Mouse (Mus musculus): Measurements from ENCODE around the gene Gm49405. TPM values are rescaled to one million over a fixed set of nuclear protein-coding genes. Genes with fewer than 3 reads are reported as not detected.
A peak's percentile ranks its signal among the peaks of the same experiment; 100 is the strongest.
"Not testable (repeated sequence)": the region's sequence is repeated elsewhere in the genome, so short reads cannot be mapped to it uniquely, and the experiment has no call there.

Gm49405 gene
- polyA plus RNA-seq, 1 experiment from 2014 or later: 2.5 TPM

DNA sequence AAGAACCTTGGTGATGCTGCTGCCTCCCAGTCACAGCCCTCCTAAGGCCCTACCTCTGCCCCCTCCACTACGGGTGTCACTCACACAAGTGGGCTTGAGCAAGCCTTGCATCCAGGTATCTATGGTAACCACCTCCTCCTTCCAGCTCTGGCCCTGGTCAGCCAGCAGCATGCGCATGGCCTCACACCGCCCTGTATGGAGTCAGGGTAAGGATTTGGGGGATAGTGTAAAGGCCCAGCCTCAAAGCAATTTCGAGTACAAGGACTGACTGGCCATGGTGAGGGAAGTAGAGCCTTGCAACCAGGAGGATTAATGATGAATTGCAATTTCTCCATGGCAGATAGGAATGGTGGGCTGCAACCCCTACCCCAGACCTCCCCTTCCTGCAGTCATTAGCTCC, 41.1 kb downstream of the Gm49405 start:
- not testable (repeated sequence) for H3K27me3 ChIP-seq (ENCODE audit: control insufficient read depth, insufficient read depth, low read length); H3K9ac ChIP-seq (ENCODE audit: low read depth, low read length); H3K4me3 ChIP-seq (ENCODE audit: low read depth, low read length); H3K4me2 ChIP-seq; H3K4me1 ChIP-seq (ENCODE audit: control insufficient read depth, insufficient read depth, low read length); H3K36me3 ChIP-seq (ENCODE audit: control insufficient read depth, insufficient read depth, low read length); ATAC-seq (replicated peaks; ENCODE audit: insufficient number of reproducible peaks, low FRiP score, low TSS enrichment); H3K27ac ChIP-seq (ENCODE audit: low read depth, low read length); H3K9me3 ChIP-seq (replicated peaks; ENCODE audit: control insufficient read depth, low read length)
- WGBS (ENCODE audit: insufficient replicate concordance): 81% methylated on average over 3 of the region's 4 CpGs

DNA sequence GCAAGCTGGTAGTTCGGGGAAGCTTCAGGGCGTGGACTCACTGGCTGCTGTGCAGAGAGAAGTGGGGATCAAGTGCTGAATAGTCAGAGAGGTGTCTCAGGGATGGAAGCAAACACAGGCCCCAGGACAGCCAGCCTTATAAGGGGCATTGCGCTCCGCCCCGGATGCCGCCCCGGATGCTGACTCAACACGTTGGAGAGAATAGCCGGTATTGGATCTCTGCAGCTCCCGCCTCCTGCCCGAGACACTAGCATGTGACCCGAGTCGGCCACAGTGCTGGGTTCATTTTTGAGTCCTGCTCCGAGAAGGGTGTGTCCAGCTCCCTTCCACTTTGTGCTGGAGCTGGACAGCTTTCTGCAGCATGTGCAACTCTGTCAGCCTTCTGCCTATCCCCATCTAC, 41.7 kb downstream of the Gm49405 start:
- Histone ChIP-seq H3K4me3 (ENCODE audit: low read depth, low read length) (no peak overlapping the region), H3K4me2 (no peak overlapping the region), H3K4me1 (ENCODE audit: control insufficient read depth, insufficient read depth, low read length) (peaks cover 3% of the 10 kb centered on the region; the same call in 1 of the 2 replicates), H3K27me3 (ENCODE audit: control insufficient read depth, insufficient read depth, low read length) (no peaks in the 10 kb centered on the region), H3K9ac (ENCODE audit: low read depth, low read length) (no peak overlapping the region), H3K9me3 (replicated peaks; ENCODE audit: control insufficient read depth, low read length) (no peaks in the 10 kb centered on the region), H3K27ac (ENCODE audit: low read depth, low read length) (no peak overlapping the region), H3K36me3 (ENCODE audit: control insufficient read depth, insufficient read depth, low read length) (no peaks in the 10 kb centered on the region)
- 59% methylated on average over 14 of the region's 14 CpGs for WGBS (ENCODE audit: insufficient replicate concordance)
- no peak for ATAC-seq (replicated peaks; ENCODE audit: insufficient number of reproducible peaks, low FRiP score, low TSS enrichment)

DNA sequence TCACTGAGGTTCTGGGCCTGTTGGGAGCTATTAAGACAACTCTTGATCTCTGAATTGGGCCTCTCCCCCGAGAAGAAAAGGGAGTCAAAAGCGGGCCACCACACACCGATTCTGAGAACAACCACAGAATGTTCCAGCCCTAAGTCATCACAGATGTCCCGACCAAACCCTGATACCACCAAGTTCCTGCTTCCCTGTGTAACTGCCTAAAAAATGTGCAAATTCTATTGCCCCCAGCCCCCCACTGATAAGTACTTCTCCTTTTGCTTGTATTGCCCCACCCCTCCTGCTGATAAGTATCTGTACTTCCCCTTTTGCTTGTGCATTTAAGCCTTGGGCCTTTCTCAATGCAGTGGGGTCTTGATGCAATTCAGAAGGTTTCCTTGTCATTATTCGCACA, 43.7 kb downstream of the Gm49405 start:
- not testable (repeated sequence) for H3K4me2 ChIP-seq; H3K27ac ChIP-seq (ENCODE audit: low read depth, low read length)
- 86% methylated on average over 5 of the region's 5 CpGs for WGBS (ENCODE audit: insufficient replicate concordance)

DNA sequence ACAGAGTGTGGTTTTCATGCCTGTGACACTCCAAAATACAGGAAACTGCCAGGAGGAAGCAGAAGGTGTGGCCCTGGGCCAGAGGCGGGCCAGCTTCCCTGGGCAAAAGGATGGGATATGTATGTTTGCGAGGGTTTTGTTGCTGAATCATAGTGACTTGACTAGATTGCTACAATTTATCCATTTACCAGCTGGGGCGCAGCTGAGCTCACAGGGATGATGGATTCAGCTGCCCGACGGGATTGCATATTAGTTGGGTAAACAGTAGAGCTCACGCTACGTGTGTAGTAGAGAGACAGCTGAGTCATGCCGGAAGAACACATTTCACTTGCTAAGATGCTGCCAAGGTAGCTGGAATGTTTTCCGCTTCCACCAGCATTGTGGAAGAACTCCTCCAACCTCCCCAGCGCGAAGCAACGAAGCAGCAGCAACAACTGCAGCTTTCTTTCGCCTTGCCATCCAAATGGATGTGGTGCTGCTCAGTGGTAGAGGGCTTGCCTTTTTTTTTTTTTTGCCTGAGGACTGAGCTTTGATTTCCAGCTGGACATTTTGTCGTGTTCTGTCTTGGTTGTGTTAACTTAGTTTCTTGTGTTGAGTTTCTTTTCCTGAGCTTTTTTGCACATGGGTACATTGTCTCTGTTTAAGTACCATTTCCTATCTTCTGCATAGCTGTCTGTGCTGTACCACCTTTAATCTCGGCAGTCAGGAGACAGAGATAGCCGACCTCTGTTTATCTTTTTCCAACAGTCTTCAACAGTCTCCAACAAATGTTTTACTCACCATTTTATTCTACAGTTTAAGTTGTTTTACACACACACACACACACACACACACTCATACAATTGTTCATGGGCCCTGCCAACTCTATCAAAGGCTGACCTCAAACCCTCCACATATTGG, 45.8 kb downstream of the Gm49405 start, which contains the start of gene Gstp2:
Gene Gstp2, minus strand, starts transcription at position 58 of the 900 bp plus-strand sequence.
- WGBS (ENCODE audit: insufficient replicate concordance): 46% methylated on average over 16 of the region's 16 CpGs
- no peak within 1 kb of the TSS for H3K9ac ChIP-seq (ENCODE audit: low read depth, low read length)
- peak; percentile 52; the same call in 1 of the 2 replicates for ATAC-seq (replicated peaks; ENCODE audit: insufficient number of reproducible peaks, low FRiP score, low TSS enrichment)
- H3K36me3 ChIP-seq (ENCODE audit: control insufficient read depth, insufficient read depth, low read length): no peaks in the 10 kb centered on the region
- no peaks in the 10 kb centered on the region for H3K4me1 ChIP-seq (ENCODE audit: control insufficient read depth, insufficient read depth, low read length)
- H3K9me3 ChIP-seq (replicated peaks; ENCODE audit: control insufficient read depth, low read length): no peaks in the 10 kb centered on the region
- no peak within 1 kb of the TSS for H3K27ac ChIP-seq (ENCODE audit: low read depth, low read length)
- H3K27me3 ChIP-seq (ENCODE audit: control insufficient read depth, insufficient read depth, low read length): no peaks in the 10 kb centered on the region
- no peak within 1 kb of the TSS for H3K4me3 ChIP-seq (ENCODE audit: low read depth, low read length)
- peak within 1 kb of the TSS; percentile 31 for H3K4me2 ChIP-seq

More for the DNA sequence above, 43.7 kb downstream of the Gm49405 start:
- H3K4me1 ChIP-seq (ENCODE audit: control insufficient read depth, insufficient read depth, low read length); H3K27me3 ChIP-seq (ENCODE audit: control insufficient read depth, insufficient read depth, low read length); H3K9ac ChIP-seq (ENCODE audit: low read depth, low read length); H3K4me3 ChIP-seq (ENCODE audit: low read depth, low read length); H3K9me3 ChIP-seq (replicated peaks; ENCODE audit: control insufficient read depth, low read length); H3K36me3 ChIP-seq (ENCODE audit: control insufficient read depth, insufficient read depth, low read length); ATAC-seq (replicated peaks; ENCODE audit: insufficient number of reproducible peaks, low FRiP score, low TSS enrichment): not testable (repeated sequence)

DNA sequence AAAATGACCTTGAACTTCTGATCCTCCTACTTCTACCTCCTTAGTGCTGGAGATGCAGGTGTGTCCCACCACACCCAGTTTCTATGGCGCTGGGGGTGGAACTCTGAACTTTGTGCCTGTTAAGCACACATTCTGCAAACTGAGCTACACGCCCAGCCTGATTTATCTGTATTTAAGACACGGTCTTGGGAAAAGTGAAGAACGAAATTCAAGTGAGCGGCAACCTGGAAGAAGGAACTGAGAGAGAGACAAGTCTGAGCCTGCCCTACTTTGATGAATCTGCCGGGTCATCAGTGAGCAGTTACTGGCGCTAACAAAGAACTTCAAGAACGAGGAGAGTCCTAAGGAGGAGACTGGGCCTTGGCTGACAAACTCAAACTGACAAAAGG, 46.4 kb downstream of the Gm49405 start:
- WGBS (ENCODE audit: insufficient replicate concordance): 80% methylated on average over 8 of the region's 8 CpGs

DNA sequence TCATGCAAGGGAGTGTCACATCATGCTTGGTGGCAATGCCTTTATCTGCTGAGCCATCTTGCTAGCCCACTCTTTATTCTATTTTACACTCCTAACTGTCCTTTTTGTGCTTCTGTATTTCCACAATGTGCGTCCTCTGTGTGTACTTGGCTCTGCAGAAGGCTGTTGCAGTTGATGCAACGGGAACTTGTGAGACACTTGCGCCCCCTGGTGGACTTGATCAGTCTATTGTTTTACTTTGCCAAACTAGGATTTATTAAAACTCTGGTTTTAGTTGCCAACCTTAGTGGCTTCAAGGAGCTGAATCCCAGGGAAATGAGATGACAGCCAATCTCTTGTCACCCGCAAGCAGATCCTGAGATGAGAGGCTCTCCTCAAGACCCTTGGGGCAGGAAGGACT, 47.4 kb downstream of the Gm49405 start:
- no peaks in the 10 kb centered on the region for H3K4me1 ChIP-seq (ENCODE audit: control insufficient read depth, insufficient read depth, low read length)
- no peaks in the 10 kb centered on the region for H3K9me3 ChIP-seq (replicated peaks; ENCODE audit: control insufficient read depth, low read length)
- no peak overlapping the region for H3K4me3 ChIP-seq (ENCODE audit: low read depth, low read length)
- no peak for ATAC-seq (replicated peaks; ENCODE audit: insufficient number of reproducible peaks, low FRiP score, low TSS enrichment)
- H3K36me3 ChIP-seq (ENCODE audit: control insufficient read depth, insufficient read depth, low read length): no peaks in the 10 kb centered on the region
- 15% methylated on average over 4 of the region's 4 CpGs for WGBS (ENCODE audit: insufficient replicate concordance)
- H3K4me2 ChIP-seq: no peak overlapping the region
- H3K27ac ChIP-seq (ENCODE audit: low read depth, low read length): no peak overlapping the region
- H3K9ac ChIP-seq (ENCODE audit: low read depth, low read length): no peak overlapping the region
- no peaks in the 10 kb centered on the region for H3K27me3 ChIP-seq (ENCODE audit: control insufficient read depth, insufficient read depth, low read length)

More for the DNA sequence above, 46.4 kb downstream of the Gm49405 start:
- Histone ChIP-seq H3K9me3 (replicated peaks; ENCODE audit: control insufficient read depth, low read length) (no peaks in the 10 kb centered on the region), H3K27ac (ENCODE audit: low read depth, low read length) (no peak overlapping the region), H3K4me3 (ENCODE audit: low read depth, low read length) (no peak overlapping the region), H3K36me3 (ENCODE audit: control insufficient read depth, insufficient read depth, low read length) (no peaks in the 10 kb centered on the region), H3K9ac (ENCODE audit: low read depth, low read length) (no peak overlapping the region), H3K4me2 (no peak overlapping the region), H3K27me3 (ENCODE audit: control insufficient read depth, insufficient read depth, low read length) (no peaks in the 10 kb centered on the region), H3K4me1 (ENCODE audit: control insufficient read depth, insufficient read depth, low read length) (no peaks in the 10 kb centered on the region)
- ATAC-seq (replicated peaks; ENCODE audit: insufficient number of reproducible peaks, low FRiP score, low TSS enrichment): no peak

DNA sequence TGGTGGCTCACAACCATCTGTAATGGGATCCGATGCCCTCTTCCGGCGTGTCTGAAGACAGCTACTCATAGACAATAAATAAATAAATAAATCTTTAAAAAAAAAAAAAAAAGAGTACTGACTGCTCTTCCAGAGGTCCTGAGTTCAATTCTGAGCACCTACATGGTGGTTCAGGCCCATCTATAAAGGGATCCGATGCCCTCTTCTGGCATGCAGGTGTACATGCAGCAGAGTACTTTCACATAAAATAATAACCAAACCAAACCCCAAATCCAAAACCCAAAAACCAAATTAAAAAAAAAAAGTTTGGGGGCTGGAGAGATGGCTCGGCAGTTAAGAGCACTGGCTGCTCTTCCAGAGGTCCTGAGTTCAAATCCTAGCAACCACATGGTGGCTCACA, 48.6 kb downstream of the Gm49405 start:
- H3K9me3 ChIP-seq (replicated peaks; ENCODE audit: control insufficient read depth, low read length); H3K27me3 ChIP-seq (ENCODE audit: control insufficient read depth, insufficient read depth, low read length); H3K4me1 ChIP-seq (ENCODE audit: control insufficient read depth, insufficient read depth, low read length); ATAC-seq (replicated peaks; ENCODE audit: insufficient number of reproducible peaks, low FRiP score, low TSS enrichment); H3K27ac ChIP-seq (ENCODE audit: low read depth, low read length); H3K4me2 ChIP-seq; H3K4me3 ChIP-seq (ENCODE audit: low read depth, low read length); H3K36me3 ChIP-seq (ENCODE audit: control insufficient read depth, insufficient read depth, low read length); H3K9ac ChIP-seq (ENCODE audit: low read depth, low read length): not testable (repeated sequence)
- WGBS (ENCODE audit: insufficient replicate concordance): 78% methylated on average over 5 of the region's 5 CpGs

DNA sequence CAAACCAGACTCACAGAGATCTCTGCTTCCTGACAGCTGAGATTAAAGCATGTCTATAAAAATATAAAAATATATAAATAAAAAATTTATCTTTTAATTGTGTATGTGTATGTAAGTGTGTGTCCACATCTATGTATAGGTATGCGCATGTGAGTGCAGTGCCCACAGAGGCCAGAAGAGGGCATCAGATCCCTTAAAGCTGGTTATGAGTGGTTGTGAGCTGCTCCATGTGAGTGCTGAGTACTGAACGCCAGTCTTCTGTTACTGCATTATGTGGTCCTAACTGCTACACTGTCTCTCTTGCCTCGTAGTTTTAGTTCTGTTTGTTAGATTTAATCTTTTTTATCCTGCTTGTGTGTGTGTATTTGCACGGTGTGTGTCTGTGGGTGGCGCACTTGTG, 50.6 kb downstream of the Gm49405 start:
- Histone ChIP-seq H3K27me3 (ENCODE audit: control insufficient read depth, insufficient read depth, low read length) (no peaks in the 10 kb centered on the region), H3K36me3 (ENCODE audit: control insufficient read depth, insufficient read depth, low read length) (no peaks in the 10 kb centered on the region), H3K27ac (ENCODE audit: low read depth, low read length) (no peak overlapping the region), H3K4me3 (ENCODE audit: low read depth, low read length) (no peak overlapping the region), H3K4me1 (ENCODE audit: control insufficient read depth, insufficient read depth, low read length) (peaks cover 4% of the 10 kb centered on the region; the same call in 1 of the 2 replicates), H3K9me3 (replicated peaks; ENCODE audit: control insufficient read depth, low read length) (no peaks in the 10 kb centered on the region), H3K9ac (ENCODE audit: low read depth, low read length) (no peak overlapping the region), H3K4me2 (no peak overlapping the region)
- ATAC-seq (replicated peaks; ENCODE audit: insufficient number of reproducible peaks, low FRiP score, low TSS enrichment): no peak
- WGBS (ENCODE audit: insufficient replicate concordance): 90% methylated on average over 5 of the region's 5 CpGs

Data from heart, embryonic 11.5 days (tissue).